Mouse (Mus musculus) forebrain, embryonic 12.5 days (tissue): ENCODE measurements around the gene Sh3tc1. TPM values are rescaled to one million over a fixed set of nuclear protein-coding genes. Genes with fewer than 3 reads are reported as not detected.

ENCODE experiments used
- ATAC-seq: fragments of 200-750 bp; cut with Nextera tagmentation; 2 replicates; pipeline ENCODE4 v1.8.0; 2017; ENCODE audit warnings: moderate TSS enrichment; ENCODE audit not compliant: low FRiP score
- H3K27ac ChIP-seq: fragments of 300-500 bp; sonication (generic); 2 replicates; pipeline ENCODE4 v1.5.1; 2016; ENCODE audit warnings: mild to moderate bottlenecking
- H3K27me3 ChIP-seq: fragments of 300-500 bp; sonication (generic); 2 replicates; pipeline ENCODE4 v1.6.1; 2016; ENCODE audit warnings: mild to moderate bottlenecking
- H3K36me3 ChIP-seq: fragments of 300-500 bp; sonication (generic); replicated peaks from 2 replicates; pipeline ENCODE4 v1.6.1; 2016; ENCODE audit warnings: mild to moderate bottlenecking
- H3K4me1 ChIP-seq: fragments of 300-500 bp; sonication (generic); 2 replicates; pipeline ENCODE4 v1.6.1; 2016
- H3K4me2 ChIP-seq: fragments of 300-500 bp; sonication (generic); 2 replicates; pipeline ENCODE4 v1.6.1; 2016; ENCODE audit warnings: mild to moderate bottlenecking, moderate library complexity
- H3K4me3 ChIP-seq: fragments of 300-500 bp; sonication (generic); replicated peaks from 2 replicates; pipeline ENCODE4 v1.5.1; 2016; ENCODE audit warnings: mild to moderate bottlenecking
- H3K9ac ChIP-seq: fragments of 300-500 bp; sonication (generic); 2 replicates; pipeline ENCODE4 v1.6.1; 2016; ENCODE audit warnings: mild to moderate bottlenecking
- H3K9me3 ChIP-seq: fragments of 300-500 bp; sonication (generic); 2 replicates; pipeline ENCODE4 v1.6.1; 2016
- WGBS: fragments of 180-500 bp; shearing (Covaris S2); methylation state at CpG from one replicate; pipeline ENCODE4 v1.1.7; 2016; 5-methylcytosine and 5-hydroxymethylcytosine counted together
- polyA plus RNA-seq: library from polyadenylated mRNA; unstranded; fragments of >200 nt; fragmentation: Nextera tagmentation; extraction: Ambion mirVana; gene quantifications from 2 replicates; pipeline ENCODE4 v1.2.1, GENCODE M21; 2016

Sh3tc1 gene
- polyA plus RNA-seq, 1 experiment from 2014 or later = 4.0 TPM

DNA sequence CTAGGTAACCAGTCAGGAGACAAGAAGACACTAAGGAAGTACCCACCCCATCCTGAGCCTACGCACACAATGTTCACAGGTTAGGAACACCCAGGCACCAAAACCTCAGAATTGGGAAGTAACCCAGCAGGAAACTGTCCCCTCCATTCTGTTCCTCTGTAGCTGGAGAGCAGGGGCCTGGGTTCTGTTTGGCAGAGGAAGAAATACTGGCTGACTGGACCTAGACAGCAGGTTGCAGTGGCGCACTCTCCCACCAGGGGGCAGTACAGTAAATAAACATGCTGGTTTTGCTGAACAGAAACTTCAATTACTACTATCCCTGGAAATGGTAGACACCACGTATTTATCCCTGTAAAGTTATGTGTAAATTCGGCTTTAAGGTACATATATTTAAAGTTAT is 7.1 kb upstream of the Sh3tc1 start:
- H3K4me2 ChIP-seq = no peak overlapping the region
- peaks cover under 1% of the 10 kb centered on the region; the same call in 1 of the 2 replicates for H3K27me3 ChIP-seq
- H3K9ac ChIP-seq = no peak overlapping the region
- no peak overlapping the region for H3K27ac ChIP-seq
- no peaks in the 10 kb centered on the region for H3K36me3 ChIP-seq
- no peak overlapping the region for H3K4me3 ChIP-seq
- WGBS = 32% methylated on average over 4 of the region's 4 CpGs
- ATAC-seq = no peak
- no peaks in the 10 kb centered on the region for H3K9me3 ChIP-seq
- no peaks in the 10 kb centered on the region for H3K4me1 ChIP-seq

DNA sequence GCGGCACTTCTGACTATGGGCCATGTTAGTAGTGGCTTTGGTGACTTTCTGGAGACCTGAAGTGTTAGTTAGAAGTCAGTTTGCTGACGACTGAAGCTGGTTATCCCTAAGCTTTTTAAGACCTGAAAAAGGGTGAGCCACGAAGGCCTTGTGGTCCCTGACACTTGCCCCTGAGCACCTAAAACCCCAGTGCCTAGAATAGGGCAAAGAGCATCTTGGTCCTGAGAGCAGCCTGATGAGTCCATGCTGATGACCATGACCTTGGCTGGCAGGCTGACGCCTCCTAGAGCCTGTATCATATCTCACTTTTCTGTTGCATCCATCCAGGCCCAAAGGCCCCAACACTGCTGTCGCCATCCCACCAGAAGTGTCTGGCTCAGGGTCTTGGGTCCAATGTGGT is 5.6 kb upstream of the Sh3tc1 start:
- 84% methylated on average over 5 of the region's 5 CpGs for WGBS
- Histone ChIP-seq H3K36me3 (no peaks in the 10 kb centered on the region), H3K4me3 (no peak overlapping the region), H3K27me3 (peaks cover 16% of the 10 kb centered on the region), H3K9ac (no peak overlapping the region), H3K27ac (no peak overlapping the region), H3K9me3 (no peaks in the 10 kb centered on the region), H3K4me1 (no peaks in the 10 kb centered on the region), H3K4me2 (no peak overlapping the region)
- no peak for ATAC-seq

DNA sequence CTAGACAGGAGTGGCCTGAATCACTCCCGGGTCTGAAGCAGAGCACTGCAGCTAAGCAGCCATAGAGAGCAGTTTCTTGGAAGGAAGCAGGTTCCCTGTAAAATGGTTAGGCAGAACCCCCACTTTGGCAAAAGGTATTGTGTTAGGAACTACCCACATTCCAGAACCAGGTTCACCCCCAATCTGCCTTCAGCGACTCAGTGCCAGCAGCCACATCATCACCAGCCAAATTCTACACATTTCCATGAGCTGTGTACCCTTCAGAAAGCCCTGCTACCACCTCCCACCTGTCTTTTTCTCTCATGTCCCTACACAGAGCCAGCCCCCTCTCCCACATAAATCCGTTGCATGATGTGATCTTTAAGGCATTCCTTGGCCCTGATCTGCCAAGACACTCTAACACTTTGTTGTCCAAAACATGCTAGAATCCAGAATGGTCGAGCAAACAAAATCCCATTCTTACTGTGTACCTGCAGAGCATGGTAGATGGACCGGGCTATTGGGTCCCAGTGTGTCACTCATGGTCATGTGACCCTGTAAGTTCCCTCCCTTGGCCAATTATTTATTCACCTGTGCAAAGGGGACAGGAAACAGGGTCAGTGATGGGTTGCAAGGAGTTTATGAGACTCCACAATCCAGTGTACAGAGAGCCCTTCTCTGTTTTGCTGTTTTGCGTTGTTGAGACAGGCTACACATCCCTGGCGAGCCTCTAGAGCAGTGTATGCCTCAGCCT is 4.4 kb upstream of the Sh3tc1 start:
- no peaks in the 10 kb centered on the region for H3K9me3 ChIP-seq
- H3K27ac ChIP-seq = no peak overlapping the region
- no peak overlapping the region for H3K9ac ChIP-seq
- no peak overlapping the region for H3K4me3 ChIP-seq
- H3K27me3 ChIP-seq = peaks cover 28% of the 10 kb centered on the region
- no peak overlapping the region for H3K4me2 ChIP-seq
- 83% methylated on average over 7 of the region's 7 CpGs for WGBS
- H3K4me1 ChIP-seq = no peaks in the 10 kb centered on the region
- H3K36me3 ChIP-seq = no peaks in the 10 kb centered on the region
- no peak for ATAC-seq

DNA sequence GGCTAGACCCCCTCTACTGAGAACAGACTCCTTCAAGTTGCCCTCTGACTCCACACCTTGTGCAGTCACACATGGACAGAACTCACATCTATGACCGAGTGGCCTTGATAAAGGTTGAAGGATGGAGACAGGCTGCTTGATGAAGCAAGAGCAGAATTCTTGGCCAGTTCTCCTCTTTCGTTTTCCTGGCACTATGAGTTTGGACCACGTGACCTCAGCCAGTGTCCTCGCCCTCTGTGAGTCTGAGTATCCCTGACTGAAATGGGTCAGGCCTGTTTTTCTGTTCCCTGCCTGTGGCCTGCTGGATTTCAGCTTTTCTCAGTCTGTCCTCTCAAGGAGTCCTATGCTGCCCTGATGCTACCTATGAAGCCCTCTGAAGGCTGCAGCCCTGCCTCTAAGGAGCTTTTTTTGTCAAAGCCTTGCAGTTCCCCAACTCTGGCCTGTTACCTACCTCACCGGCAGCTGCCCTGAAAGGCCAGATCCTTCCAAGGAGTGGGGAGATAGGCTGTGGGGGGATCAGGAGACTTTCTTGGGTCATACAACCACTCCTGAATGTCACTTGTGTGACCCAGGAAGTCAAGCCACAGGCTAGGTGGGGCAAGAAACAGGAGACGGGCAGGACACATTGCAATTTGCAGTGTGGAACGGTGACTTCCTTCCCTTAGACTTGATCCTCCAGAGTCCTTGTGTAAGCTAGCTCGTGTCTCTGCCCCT is 3.6 kb upstream of the Sh3tc1 start:
- 76% methylated on average over 8 of the region's 8 CpGs for WGBS
- no peaks in the 10 kb centered on the region for H3K9me3 ChIP-seq

DNA sequence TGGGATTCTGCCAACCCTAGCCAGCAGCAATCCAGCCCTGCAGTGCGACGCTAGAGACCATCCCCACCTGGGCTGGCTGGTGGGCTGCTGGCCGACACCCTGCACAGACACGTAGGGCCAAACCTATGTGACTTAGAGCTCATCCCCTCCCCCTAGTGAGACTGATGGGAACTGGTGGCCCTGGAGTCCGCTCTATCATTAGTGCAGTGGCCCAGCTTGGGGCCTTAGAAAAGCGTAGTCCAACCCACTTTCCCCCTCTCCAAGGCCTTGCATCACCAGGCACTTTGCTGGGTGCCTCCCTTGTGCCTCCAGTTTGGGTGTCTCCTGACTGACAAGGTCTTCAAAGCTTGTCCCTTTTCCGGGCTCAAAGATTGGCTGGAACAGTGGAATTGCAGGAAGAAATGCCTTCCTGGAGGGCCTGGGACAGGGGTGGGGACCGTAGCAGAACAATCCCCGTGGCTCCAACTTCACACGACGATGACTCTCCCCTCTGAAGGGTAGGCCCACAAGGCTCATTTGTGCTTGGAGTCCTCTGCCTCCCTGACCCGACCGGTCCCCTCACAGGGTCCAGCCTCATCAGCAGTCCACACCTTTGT is 1.5 kb upstream of the Sh3tc1 start:
- no peak overlapping the region for H3K27ac ChIP-seq
- 47% methylated on average over 13 of the region's 13 CpGs for WGBS
- H3K27me3 ChIP-seq = peaks cover 32% of the 10 kb centered on the region
- H3K9me3 ChIP-seq = no peaks in the 10 kb centered on the region
- no peak for ATAC-seq
- H3K4me2 ChIP-seq = no peak overlapping the region
- no peaks in the 10 kb centered on the region for H3K36me3 ChIP-seq
- 0 out of 2 replicates have a peak, but pooled peaks cover 4% of the 10 kb centered on the region for H3K4me1 ChIP-seq
- H3K9ac ChIP-seq = no peak overlapping the region
- H3K4me3 ChIP-seq = no peak overlapping the region

More for the DNA sequence above, 3.6 kb upstream of the Sh3tc1 start:
- ATAC-seq = no peak
- H3K4me1 ChIP-seq = no peaks in the 10 kb centered on the region
- H3K4me3 ChIP-seq = no peak overlapping the region
- no peak overlapping the region for H3K4me2 ChIP-seq
- H3K9ac ChIP-seq = no peak overlapping the region
- no peak overlapping the region for H3K27ac ChIP-seq
- peaks cover 32% of the 10 kb centered on the region for H3K27me3 ChIP-seq
- no peaks in the 10 kb centered on the region for H3K36me3 ChIP-seq

DNA sequence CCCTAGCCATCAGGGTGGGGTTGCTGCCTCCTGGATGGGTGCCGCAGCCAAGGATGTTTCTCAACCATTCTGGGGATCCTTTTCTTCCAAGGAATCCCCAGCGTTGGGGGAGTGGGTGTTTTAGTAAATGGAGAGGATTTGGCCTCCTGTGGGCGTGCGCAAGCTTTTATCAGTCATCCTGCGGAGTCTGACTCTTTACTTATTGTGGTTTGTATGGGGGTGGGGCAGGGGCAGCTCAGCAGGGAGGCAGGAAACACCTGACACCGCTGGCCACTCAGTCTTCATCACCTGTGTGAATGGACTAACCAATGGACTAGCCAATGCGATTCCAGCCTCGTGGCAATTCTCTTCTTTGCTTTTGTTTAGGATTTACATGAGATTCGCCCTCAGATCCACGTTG is 929 bp upstream of the Sh3tc1 start:
- Histone ChIP-seq H3K9me3 (no peaks in the 10 kb centered on the region), H3K4me2 (no peak overlapping the region), H3K9ac (no peak overlapping the region), H3K36me3 (no peaks in the 10 kb centered on the region), H3K27me3 (peaks cover 32% of the 10 kb centered on the region), H3K4me3 (no peak overlapping the region), H3K4me1 (0 out of 2 replicates have a peak, but pooled peaks cover 4% of the 10 kb centered on the region), H3K27ac (no peak overlapping the region)
- WGBS = 9% methylated on average over 10 of the region's 10 CpGs
- no peak for ATAC-seq

DNA sequence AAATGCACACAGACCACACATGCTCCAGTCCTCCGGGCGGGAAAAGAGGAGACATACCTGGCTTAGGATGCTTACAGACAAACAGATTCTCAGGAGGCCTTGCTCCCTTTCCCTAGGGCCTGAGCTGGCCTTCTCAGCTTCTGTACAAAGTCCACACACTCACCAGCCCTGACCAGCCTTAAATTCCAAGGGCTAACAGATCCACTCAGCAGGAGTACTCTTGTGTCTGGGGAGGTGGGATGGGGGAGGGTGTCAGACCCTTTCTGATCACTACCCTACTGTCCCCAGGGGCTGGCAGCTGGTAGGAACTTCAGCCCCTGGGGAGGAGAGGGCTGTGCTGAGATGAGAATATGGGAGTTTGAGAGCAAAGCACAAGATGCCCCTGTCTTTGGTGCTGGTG is 782 bp downstream of the Sh3tc1 start:
- H3K9ac ChIP-seq = no peak overlapping the region
- H3K27me3 ChIP-seq = peaks cover 32% of the 10 kb centered on the region
- H3K4me2 ChIP-seq = no peak overlapping the region
- H3K36me3 ChIP-seq = no peaks in the 10 kb centered on the region
- 77% methylated on average over 2 of the region's 2 CpGs for WGBS
- no peak overlapping the region for H3K4me3 ChIP-seq
- 0 out of 2 replicates have a peak, but pooled peaks cover 4% of the 10 kb centered on the region for H3K4me1 ChIP-seq
- no peak overlapping the region for H3K27ac ChIP-seq
- H3K9me3 ChIP-seq = no peaks in the 10 kb centered on the region
- no peak for ATAC-seq

DNA sequence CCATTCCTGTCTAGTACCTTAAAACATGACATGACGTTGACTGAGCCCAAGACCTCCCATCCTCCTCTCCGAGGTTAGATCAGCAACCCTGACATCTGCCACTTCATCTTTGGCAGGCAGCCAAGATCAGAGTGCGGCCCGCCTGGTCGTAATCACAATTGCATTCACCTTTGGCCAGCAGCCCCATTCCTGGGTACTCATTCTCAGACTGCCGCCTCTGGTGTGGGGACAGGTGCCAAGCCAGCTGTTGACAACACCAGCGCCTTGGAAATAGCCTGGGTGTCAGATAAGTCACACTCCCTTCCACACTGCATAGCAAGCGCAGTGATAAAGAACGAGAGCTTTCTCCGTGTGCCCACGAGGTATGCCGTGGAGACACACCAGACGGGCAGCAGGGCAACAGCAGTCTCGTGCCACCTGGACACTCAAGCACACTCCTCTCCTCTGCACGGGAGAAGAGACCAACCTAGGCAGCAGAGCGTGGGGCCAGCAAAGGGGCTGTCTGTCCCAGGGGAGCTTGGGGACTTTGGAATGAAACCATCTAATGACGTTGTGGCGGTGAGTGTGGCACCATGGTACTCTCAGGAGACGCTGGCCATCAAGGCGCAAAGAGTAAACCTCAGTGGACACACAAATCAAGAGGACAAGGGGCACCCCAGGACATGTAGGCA is 2.4 kb downstream of the Sh3tc1 start:
- Histone ChIP-seq H3K4me2 (no peak overlapping the region), H3K27ac (no peak overlapping the region), H3K4me1 (0 out of 2 replicates have a peak, but pooled peaks cover 4% of the 10 kb centered on the region), H3K9me3 (no peaks in the 10 kb centered on the region), H3K4me3 (no peak overlapping the region), H3K9ac (no peak overlapping the region), H3K36me3 (no peaks in the 10 kb centered on the region), H3K27me3 (peaks cover 32% of the 10 kb centered on the region)
- WGBS = 81% methylated on average over 20 of the region's 20 CpGs
- ATAC-seq = no peak

DNA sequence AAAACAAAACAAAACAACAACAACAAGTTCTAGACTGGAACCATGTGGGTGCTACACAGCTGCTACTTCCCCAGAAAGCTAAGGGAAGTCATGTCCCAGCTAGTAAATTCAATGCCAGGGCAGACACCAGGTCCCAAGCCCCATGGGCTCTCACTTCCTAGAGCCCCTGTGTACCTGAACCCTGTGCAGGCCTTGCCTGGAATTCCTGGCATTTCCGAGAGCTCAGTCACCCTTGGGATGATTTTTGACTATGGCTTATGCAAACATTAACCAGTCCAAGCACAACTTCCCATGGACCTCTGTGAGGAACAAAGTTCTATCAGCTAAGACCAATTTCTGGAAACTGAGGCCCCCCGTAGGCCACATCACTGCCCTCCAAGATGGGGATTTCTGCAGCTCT is 6.3 kb downstream of the Sh3tc1 start:
- Histone ChIP-seq H3K36me3 (no peaks in the 10 kb centered on the region), H3K27me3 (no peaks in the 10 kb centered on the region), H3K4me1 (0 out of 2 replicates have a peak, but pooled peaks cover 4% of the 10 kb centered on the region), H3K27ac (no peak overlapping the region), H3K9me3 (no peaks in the 10 kb centered on the region), H3K4me2 (no peak overlapping the region), H3K4me3 (no peak overlapping the region), H3K9ac (no peak overlapping the region)
- 75% methylated on average over 2 of the region's 2 CpGs for WGBS
- ATAC-seq = no peak

DNA sequence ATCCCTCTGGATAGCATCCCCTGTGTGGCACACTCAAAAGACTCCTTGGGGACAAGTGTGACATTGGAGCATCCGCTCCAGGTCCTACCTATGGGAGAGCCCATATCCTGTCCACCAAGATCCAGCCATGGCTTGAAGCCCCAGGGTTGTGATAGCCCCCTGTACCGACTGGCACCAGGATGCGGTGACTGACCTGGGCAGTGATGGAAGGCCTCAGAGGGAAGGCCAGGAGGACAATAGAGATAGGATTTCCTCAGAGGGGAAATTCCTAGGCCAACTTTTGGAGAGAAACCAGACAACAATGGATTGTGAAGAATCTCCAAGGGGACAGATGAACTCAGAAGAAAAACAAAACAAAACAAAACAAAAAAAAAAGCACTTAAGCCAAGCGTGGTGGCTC is 8.8 kb downstream of the Sh3tc1 start:
- 87% methylated on average over 4 of the region's 4 CpGs for WGBS
- no peak overlapping the region for H3K4me2 ChIP-seq
- ATAC-seq = no peak
- no peaks in the 10 kb centered on the region for H3K27me3 ChIP-seq
- H3K36me3 ChIP-seq = no peaks in the 10 kb centered on the region
- no peaks in the 10 kb centered on the region for H3K4me1 ChIP-seq
- no peaks in the 10 kb centered on the region for H3K9me3 ChIP-seq
- no peak overlapping the region for H3K9ac ChIP-seq
- no peak overlapping the region for H3K27ac ChIP-seq
- no peak overlapping the region for H3K4me3 ChIP-seq

DNA sequence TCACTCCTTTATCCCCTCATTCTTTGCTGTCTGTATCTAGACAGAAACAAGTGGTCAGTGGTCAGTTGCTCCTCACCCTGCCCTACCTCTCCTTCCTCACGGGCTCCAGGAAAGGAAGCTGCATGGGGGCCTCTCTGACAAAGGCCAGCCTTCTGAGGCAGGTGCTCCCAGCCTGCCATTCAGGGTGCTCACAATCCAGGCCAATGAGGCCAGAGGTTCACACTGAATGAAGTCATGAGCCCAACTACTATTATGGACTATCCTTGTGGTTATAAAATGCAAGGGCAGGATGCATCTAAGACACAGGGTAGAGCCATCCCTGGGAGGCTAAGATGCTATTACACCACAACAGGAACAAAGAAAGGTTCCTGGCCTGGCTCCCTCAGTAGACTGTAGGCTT is 9.2 kb downstream of the Sh3tc1 start:
- Histone ChIP-seq H3K9me3 (no peaks in the 10 kb centered on the region), H3K36me3 (no peaks in the 10 kb centered on the region), H3K27me3 (no peaks in the 10 kb centered on the region), H3K27ac (no peak overlapping the region), H3K4me3 (no peak overlapping the region), H3K4me2 (no peak overlapping the region), H3K4me1 (no peaks in the 10 kb centered on the region), H3K9ac (no peak overlapping the region)
- no peak for ATAC-seq
- WGBS = 83% methylated on average over 1 of the region's 1 CpGs

DNA sequence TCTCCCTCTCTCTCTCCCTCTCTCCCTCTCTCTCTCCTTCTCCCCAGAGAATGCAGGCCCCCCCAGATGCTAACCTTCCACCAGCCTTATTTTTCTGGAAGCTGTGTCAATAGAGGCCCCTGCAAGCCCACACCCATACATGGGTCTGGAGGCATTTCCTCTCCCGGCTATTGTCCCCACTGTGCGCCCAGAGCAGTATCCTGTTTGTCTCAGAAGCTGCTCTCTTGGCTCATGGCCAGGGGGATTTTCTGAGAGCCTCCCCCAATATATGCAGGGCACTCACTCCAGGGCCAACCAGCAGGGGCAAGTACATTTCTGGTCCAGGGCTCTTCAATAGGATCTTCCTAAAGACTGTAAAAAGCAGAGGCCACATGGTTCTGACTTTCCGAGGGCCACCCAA is 9.9 kb downstream of the Sh3tc1 start:
- no peaks in the 10 kb centered on the region for H3K27me3 ChIP-seq
- no peak for ATAC-seq
- no peaks in the 10 kb centered on the region for H3K36me3 ChIP-seq
- H3K4me3 ChIP-seq = no peak overlapping the region
- H3K27ac ChIP-seq = no peak overlapping the region
- WGBS = 84% methylated on average over 3 of the region's 3 CpGs
- H3K9me3 ChIP-seq = no peaks in the 10 kb centered on the region
- no peak overlapping the region for H3K4me2 ChIP-seq
- H3K4me1 ChIP-seq = no peaks in the 10 kb centered on the region
- H3K9ac ChIP-seq = no peak overlapping the region
